Mouse (Mus musculus): ENCODE measurements around the gene 9430097D07Rik.

DNA sequence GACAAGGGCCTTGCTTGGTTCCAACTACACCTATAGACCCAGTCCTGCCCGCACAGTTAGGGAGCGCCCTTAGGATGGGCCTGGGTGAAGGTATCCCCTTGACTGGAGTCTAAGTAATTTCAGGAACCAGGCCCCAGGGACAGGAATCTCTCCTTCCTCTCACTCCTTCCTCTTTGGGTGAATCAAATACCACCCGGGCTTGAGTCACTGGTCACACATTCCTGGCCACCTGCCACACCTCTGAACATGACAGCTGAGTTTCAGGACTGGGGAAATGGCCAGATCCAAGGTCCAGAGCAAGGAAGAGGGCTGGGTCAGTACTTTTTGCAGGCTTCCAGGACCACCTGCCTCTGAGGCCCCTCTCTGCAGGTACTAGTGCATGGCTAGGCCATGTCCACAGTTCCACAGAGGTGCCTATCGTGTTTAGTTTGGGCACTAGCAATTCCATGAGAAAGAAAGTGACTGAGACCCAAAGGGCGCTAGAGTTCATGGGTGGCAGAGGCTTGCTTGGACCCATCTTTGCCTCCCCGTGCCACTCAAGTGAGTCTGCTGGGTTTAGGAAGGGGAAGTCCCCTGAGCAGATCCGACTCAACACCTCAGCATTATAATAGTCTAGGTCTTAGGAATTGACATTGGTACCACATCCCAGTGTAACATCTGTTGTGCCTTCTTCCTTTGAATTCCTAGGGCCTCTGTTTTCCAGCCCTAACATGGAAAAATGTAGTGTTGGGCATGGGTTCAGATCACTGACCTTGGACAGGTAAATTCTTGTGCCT, 27.3 kb downstream of the 9430097D07Rik start:
- TF ChIP-seq TCF12 (IDR thresholded peaks at IDR 0.05; ENCODE audit: insufficient read depth, poor library complexity, severe bottlenecking) (no peak), POLR2A (IDR thresholded peaks at IDR 0.05; ENCODE audit: insufficient read length, low read depth) (no peak), USF1 (IDR thresholded peaks at IDR 0.05; ENCODE audit: low read depth) (no peak), TCF3 (IDR thresholded peaks at IDR 0.05; ENCODE audit: insufficient read length, low read depth) (no peak), POLR2AphosphoS2 (IDR thresholded peaks at IDR 0.05; ENCODE audit: insufficient read length, low read depth) (no peak), MAX (IDR thresholded peaks at IDR 0.05; ENCODE audit: low read depth) (no peak)

All from myocyte (in vitro differentiated cells).